Mouse (Mus musculus): ENCODE results near the gene Aspdh.

Aspdh gene

DNA sequence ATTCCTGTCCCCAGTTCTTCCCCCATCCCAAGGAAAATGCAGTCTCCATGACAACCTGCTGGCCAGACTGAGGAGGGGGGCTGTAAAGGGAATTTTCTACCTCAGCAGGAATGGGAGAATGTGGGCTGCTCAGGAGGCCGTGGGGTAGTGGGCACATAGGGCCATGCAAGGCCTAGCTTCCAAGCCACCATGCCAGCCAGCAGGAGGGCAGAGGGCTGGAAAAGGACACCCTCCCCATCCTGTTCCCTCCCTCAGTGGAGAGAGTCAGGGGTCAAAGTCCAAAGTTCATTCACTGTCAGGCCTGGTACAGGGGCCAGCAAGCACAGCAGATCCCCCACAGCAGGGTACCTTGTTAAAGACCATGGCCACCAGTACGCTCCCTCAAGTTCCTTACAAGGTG is at the start of gene Aspdh:
TSS of gene Aspdh (plus strand) at position 281 of the 400 bp plus-strand sequence.
- peak; percentile 69 to 87 for DNase-seq

DNA sequence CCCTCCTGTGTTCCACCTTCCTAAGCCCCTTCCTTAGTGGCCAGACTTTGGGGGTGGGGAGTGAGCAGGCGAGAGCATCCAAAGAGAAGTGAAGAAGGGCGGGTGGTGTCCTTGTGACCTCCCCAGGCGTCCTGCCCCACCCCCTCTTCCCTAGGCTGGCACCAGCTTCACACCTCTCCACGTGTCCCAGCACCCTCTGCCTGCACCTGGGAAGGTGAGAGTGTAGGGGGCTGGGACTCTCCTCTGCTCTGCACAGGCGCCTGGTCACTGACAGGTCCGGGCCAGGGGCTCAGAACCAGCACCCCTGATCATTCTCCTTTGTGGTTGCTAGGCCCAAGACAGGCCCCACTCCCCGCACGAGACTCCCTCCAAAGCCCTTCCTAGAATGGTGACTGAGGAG is 37.5 kb upstream of the Aspdh start:
- no peak for DNase-seq

DNA sequence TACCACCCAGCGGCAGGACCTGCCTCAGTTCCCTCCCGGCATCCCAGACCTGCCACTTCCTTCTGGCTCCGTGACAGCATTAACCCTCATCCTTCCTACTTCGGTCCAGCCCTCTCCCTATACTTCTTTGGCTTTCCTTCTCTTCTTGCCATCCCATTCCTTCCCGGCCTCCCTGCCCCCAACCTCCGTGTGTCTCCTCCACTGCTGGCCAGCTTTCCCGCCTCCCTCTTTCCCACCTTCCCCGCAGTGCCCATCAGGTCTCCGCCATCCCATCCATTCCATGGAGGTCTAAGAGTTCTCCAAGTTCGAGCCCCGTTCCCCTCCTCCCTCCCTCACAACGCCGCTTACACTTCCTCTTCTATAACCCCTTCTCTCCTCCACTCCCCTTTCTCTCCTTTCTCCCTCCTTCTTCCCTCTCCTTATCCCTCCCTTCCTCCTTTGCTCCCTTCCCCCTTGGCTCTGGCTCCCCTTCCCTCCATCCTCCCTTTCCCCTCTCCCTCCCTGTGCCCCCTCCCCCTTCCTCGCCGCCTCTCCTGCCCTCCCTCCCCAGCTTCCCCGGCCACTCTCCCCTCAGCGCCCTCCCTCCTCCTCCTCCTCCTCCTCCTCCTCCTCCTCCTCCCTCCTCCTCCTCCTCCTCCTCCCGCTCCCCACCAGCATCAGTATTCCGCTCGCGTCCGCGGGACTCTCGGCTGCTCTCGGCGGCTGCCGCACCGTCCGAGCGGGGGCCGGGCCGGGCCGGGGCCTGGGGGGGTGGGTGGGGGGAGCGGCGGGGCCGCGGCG is 36.8 kb upstream of the Aspdh start:
- DNase-seq = no peak

DNA sequence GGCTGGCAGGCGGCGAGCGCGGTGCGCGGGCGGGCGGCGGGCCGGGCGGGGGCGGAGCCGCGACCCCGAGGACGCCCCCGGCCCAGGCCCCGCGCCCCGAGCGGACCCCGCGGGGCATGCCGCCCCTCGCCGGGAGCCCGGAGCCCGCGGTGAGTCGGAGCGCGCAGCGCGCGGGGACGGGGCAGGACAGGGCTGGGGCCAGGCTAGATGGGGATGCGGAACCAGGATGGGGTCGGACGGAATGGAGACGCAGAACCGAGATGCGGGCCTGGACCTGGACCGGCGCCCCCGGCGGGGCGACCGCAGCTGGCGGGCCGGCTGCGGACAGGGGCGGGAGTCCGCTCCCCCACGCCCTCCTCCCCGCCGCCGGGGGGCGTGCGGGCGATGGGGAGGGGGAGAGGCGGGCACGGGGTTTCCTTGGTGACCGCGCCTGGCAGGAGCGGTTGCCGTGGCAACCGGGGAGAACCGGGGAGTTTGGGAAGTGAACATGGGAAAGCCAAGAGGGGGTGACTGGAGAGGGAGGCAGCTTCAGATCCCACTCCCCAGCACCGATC is 36.1 kb upstream of the Aspdh start, which contains the start of gene Lrrc4b:
TSS of gene Lrrc4b (plus strand) at position 51 of the 554 bp plus-strand sequence.
- no peak for DNase-seq

DNA sequence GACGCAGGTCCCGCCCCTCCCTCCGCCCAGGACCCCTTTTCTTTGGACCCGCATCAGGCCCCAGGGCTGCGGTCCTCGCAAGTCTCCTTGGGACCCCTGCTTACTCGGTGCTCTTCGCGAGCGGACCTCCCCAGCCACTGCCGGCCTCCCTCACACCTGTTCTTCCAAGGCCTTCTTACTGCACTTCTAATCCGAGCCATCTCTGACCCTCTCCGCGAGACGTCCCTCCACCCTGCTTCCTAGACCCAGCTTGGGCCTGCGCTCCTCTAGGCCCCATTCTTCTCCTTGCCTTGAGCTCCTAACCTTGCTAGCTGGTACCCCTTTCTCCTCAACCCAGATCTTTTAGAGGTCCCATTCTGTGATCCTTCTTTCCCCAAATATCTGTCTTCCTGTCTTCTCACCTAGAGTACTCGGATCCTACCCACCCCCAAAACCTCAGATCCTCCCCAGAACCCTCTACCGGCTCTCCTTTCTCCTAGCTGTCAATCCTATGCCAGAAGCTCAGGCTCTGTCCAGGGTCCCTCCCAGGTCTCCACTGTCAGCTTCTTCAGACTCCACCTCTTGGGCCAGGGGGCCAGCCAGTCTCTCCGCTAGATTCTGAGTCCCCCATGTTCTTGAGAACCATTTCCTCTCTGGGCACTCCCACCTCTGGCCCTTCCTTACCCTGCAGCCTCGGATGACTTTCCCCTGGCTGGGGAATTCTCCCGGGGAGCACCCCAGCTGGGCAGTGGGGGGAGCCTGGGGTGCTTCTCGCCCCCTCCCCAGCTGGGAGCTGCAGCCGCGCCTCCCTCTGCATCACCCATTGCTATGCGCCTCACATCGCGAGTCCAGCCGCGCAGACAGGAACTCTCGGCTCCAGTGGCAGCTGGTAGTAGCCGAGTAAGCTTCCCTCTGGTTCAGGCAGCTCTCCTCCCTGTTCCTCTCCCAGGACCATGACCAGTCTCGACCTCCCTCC is 35.4 kb upstream of the Aspdh start:
- DNase-seq = no peak

DNA sequence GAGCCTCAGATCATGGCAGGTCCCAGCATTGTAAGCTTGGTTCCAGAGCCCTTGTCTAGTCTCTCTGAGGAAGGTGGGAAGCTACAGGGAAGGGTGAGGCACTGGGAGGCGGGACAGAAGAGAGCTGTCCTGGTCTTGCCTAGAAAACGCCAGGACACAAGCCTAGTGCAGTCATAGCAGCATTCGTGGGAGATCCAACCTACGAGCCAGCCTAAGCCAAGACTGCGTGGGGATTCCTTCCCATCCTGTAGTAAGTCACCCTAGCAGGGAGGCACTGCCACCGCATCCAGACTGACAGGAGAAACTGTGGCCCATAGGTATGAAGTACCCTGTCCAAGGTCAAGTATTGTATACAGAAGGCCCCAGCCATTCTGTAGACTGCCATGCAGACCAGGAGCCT is 32.6 kb upstream of the Aspdh start:
- no peak for DNase-seq

DNA sequence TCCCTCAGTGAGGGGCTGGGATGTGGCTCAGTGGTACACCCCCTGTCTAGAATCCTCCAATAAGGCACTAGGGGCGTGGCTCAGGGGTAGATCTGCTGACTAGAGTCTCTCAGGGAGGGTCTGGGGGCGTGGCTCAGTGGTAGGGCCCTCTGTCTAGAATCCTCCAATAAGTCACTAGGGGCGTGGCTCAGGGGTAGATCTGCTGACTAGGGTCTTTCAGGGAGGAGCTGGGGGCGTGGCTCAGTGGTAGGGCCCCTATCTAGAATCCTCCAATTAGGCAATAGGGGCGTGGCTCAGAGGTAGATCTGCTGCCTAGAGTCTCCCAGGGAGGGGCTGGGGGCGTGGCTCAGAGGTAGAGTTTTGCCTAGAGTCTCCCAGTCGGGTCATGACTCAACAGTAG is 31.8 kb upstream of the Aspdh start:
- DNase-seq = peak in 1 of 2 experiments; percentile 15

DNA sequence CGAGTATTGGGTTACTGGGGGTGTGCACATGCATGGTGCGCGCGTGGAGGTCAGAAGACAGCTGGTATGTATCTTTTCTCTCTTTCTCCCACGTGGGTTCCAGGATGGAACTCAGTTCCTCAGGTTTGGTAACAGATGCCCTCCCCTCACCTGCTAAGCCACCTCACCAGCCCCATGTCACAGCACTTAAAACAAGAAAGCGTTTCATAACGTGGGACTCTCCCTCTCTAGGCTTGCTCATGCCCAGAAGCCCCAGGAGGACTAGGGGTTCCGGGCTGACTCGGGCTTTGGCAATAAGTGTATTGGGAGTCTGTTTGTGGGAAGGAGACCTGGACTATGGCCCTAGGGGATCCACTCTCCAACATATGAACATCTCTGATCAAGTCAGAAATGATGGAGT is 31.1 kb upstream of the Aspdh start:
- no peak for DNase-seq

DNA sequence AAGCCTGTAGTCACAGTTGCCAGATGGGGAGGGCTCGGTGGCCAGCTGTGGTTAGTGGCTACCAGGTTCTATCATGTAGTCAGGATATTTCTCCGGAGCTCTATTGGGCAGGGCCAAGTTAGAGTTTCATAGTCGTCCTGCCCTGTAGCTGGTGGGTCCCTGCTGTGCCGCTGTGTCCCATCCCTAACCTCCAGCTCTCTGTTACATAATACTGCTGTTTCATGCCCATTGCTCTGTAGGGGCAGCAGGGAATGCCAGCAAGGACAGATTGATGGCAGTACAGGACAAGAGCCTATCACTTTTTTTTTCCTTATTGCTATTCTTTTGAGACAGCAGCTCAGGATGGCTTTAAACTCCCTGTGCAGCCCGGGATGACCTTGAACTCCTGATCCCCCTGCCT is 29.4 kb upstream of the Aspdh start:
- DNase-seq = no peak

DNA sequence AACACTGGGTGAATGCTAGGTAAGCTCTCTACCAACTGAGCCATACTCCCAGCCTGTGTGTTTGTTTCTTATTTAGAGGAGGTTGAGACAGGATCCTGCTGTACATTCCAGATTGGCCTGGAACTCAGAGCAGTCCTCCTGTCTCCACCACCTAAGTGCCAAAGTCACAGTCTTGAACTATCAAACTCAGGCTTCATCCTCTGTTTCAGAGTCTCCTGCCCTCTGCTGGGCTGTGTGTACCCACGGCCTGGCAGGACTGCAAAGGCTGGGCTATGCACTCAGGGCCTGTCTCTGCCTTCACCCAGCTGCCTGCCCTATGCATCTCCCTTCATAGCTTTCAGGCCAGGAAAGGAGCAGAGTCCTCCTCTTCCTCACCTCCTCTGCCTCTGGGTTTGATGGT is 28.9 kb upstream of the Aspdh start:
- no peak for DNase-seq

DNA sequence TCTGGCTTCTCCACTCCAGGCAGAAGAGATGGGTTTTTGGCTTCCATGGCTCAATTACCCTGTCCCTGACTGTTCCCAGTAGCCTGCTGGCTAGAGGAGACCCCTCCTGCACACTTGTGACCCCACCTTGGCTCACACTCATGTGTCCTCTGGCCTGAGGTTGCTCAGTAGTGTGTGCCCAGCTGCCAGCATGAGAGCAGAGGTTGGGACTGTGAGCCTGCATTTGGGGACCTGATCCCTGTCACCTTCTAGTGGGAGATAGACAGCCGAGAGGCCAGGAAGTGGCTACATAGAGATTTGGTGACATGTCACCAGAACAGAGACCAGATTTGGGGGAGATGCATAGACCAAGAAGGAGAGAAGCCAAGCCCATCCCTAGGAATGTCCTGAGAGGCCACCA is 28.0 kb upstream of the Aspdh start:
- no peak for DNase-seq

DNA sequence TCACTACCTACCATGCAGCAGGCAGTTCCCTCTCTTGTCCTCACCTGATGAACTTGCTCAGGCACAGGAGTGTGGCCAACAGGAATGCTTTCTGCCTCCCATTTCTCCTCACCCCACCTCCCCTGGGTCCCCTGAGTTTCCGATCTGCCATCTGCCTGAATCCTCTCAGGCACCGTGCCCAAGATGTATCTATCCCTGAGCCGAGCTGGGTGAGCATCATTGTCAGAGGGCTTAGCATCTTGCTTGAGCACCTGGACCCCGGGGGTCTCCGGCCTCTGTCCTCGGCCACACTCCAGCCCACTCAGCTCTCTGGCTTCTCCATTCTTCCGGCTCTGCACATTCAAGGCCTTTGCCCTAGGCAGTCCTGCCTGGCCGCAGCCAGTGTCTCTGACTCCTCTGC is 27.3 kb upstream of the Aspdh start:
- DNase-seq = no peak

DNA sequence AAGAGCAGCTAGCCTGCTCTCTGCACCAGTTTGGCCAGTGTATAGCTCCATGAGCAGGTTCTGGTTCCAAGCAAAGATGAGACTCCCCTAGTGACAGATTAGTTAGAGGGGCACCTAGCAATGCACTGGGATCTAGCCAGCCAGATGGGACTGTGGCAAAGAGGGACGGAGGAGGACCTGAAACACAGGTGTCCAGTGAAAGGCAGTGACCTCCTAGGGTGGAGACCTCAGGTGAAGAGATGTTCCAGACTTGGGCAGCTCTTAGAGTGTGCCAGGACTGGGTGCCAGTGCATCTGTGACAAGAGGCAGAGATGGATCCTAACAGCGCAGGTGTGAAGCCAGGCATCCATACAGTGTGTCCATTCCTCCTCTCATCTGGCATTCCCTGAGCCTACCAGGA is 25.5 kb upstream of the Aspdh start:
- DNase-seq = no peak

DNA sequence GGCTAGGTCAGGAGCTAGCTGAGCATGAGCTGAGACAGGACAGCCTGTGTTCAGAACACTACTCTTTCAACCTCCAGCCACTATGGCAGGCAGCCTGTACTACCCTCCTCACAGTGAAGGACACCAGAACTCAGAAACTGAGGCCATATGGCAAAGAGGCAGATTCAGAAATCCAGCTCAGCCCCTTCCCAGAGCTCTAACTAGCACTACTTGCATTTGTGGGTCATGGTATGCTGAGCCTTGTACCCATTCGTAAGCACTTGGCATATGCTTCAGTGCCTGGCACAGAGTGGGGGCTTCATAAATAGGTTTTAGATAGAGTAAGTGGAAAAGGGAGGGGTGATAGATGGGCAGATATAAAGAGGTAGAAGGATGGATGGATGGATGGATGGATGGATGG is 24.7 kb upstream of the Aspdh start:
- DNase-seq = no peak

DNA sequence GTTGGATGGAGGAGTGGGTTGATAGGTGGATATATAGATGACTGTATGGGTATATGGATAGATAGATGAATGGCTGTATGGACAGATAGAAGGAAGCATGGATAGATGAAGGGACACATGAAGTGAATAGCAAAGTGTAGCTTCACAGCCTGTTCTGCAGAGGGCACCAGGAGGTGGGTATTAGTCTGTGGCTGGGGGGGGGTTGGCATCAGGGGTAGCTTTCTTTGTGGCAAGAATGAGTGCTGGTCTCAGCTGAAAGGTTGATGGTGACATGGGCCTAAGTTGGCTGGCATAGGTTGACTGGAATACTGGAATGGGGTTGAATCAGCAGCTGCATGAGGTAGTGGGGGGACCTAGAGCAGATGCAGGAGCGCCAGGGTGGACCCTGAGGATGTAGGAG is 24.0 kb upstream of the Aspdh start:
- no peak for DNase-seq

DNA sequence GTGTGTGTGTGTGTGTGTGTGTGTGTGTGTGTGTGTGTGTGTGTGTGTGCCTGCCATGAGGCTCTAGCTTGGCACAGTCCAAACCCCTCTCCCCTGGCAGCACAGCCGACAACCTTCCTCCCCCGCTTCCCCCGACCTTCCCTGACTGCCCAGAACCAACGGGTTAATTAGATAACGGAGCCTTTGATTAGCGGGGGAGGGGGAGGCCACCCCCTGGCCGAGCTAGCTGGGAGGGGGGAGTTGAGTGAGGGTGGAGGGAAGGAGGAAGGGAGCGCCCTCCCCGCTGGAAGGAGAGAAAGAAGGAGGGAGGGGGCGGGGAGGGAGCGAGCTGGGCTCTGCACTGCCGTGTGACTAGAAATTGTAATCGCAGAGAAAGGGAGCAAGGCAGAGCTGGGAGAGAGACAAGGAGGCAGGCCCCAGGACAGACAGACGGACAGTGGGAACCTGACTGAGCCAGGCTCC is 23.5 kb upstream of the Aspdh start:
- DNase-seq = no peak

DNA sequence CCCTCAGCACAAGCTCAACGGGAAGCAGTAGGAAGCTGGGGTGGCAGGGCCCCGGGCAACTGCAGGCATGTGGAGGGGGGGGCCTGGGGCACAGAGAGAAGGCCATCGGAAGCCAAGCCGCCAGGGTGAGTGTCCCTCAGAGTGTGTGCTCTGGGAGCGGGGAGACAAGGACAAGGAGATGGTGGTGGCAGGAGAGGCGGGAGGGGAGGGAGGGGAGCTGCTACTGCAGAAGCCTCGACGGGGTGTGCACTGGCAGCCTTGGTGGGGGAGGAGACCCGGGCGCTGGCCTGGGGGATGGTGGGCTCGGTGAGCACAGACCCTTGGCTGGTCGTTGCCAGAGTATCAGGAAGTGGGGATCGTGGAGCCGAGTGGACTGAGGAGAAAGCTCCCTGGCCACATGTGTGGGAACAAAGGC is 22.8 kb upstream of the Aspdh start:
- no peak for DNase-seq

DNA sequence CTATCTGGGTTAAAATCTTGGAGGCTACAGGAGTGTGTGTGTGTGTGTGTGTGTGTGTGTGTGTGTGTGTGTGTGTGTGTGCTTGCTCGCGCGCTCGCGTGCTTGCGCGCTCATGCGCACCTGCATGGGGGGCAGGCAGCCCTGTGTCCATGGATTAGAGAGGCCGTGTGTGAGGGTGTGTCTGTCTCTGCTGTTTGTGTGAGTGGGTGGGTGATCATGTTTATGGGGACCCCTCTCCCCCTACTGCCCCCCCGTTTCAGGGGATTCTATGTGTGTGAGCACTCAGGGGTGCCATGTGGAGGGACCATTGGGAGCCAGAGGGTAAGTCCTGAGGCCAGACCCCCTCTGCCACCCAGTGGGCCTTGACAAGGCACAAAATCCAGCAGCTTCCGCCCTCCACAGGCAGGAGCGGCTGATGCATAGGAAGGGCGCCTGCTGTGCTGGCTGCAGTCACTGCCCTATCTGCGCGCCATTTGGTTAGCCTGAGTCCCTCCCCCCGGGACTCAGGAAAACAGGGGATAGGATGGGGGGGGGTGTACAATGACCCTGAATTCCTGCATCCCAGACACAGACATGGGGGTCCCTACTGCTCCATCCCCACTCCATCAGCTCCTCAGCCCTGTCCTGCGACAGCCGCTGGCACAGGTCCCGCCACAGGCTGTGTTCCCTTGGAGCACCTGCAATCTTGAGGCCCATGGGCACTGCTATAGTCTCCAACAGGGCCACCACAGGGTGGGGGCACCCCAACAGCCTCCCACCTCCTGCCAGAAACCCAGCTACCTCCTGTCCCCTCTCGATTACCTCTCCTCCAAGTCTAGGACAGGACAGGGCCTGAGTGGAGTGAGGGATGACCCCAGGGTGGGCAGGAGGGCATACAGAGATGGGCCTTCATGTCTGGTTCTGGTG is 21.7 kb upstream of the Aspdh start:
- DNase-seq = no peak

DNA sequence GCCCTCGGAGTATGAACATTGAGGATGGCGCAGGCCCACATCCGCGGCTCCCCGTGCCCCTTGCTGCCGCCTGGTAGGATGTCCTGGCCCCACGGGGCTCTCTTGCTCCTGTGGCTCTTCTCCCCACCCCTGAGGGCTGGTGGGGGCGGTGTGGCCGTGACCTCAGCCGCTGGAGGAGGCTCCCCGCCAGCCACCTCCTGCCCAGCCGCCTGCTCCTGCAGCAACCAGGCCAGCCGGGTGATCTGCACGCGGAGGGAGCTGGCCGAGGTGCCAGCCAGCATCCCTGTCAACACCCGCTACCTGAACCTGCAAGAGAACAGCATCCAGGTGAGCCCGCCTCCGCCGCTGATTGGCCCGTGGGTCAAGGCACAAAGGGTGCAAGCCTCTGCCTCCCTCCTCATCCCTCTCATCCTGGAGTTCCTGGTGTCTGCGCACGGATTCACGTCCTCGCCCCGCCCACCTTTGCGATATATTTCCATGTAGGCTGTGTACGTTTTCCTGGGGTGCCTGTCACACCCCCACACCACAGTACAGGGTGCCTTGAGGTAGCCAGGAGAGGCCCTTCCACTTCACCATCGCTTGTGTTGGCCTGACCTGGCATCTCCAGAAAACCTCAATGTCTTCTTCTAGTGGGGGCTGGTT is 20.2 kb upstream of the Aspdh start:
- DNase-seq = no peak

DNA sequence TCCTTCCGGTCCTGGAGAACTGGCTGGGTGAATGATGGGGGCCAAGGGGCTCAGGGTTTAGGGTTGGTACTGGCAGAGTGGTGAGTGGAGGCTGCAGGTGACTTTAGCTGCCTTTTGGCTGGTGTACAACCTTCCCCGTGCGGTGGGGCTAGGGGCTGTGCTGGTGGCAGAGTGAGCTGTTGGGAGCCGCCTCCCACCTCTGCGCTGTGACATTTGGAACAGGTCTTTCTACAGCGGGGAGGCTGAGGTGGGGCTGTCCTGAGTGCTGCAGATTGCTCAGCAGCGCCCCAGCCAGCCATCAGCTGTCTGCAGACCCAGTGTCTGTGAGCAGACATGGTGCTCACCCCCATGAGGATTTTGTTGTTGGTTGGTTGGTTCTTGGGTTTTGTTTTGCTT is 19.7 kb upstream of the Aspdh start:
- DNase-seq = no peak

DNA sequence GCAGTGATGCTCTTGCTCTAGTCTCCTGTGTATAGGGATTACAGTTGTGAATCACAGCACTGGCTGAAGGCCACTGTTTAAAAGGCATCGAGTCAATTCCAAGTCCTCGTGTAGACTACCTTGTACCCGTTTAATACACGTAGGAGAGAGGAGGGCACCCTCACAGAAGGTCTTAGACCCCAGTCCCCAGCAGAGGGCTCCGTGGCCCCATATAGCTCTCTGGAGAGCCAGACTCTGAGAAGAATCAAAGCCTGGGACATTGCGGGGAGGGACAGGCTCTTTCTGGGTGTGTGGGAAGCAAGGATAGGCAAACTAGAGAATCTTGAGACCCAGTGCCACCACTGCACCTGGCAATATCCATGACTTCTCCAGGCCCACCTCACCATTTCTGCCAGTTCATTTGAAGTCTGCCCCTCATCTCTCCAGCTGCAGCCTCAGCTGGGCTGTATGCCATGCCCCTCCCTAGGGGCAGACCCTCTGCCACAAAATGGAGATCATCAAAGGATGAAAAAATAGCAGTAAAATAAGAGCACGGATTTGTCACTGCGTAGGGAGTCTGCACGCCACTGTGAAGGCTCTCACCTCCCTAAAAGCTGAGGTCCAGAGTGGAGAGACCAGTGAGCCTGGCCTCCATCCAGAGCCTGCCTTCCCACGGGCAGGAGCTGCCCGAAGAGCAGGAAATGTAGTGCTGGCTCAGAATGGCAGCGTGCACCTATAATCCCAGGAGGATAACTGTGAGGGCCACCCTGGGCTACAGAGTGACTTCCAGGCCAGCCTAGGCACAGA is 18.9 kb upstream of the Aspdh start:
- no peak for DNase-seq
